Mouse (Mus musculus): Measurements from ENCODE around the gene Pim3. TPM values are rescaled to one million over a fixed set of nuclear protein-coding genes. Genes with fewer than 3 reads are reported as not detected.

Gene Pim3
- polyA plus RNA-seq (2012; ENCODE audit: low replicate concordance) = 18.2 and 33.2 TPM in 2 replicates

GRCm38 (mm10) chr15:88861772-88862622, at the start of gene Pim3:
Gene Pim3 (plus strand): TSS chr15:88862186.

DNA sequence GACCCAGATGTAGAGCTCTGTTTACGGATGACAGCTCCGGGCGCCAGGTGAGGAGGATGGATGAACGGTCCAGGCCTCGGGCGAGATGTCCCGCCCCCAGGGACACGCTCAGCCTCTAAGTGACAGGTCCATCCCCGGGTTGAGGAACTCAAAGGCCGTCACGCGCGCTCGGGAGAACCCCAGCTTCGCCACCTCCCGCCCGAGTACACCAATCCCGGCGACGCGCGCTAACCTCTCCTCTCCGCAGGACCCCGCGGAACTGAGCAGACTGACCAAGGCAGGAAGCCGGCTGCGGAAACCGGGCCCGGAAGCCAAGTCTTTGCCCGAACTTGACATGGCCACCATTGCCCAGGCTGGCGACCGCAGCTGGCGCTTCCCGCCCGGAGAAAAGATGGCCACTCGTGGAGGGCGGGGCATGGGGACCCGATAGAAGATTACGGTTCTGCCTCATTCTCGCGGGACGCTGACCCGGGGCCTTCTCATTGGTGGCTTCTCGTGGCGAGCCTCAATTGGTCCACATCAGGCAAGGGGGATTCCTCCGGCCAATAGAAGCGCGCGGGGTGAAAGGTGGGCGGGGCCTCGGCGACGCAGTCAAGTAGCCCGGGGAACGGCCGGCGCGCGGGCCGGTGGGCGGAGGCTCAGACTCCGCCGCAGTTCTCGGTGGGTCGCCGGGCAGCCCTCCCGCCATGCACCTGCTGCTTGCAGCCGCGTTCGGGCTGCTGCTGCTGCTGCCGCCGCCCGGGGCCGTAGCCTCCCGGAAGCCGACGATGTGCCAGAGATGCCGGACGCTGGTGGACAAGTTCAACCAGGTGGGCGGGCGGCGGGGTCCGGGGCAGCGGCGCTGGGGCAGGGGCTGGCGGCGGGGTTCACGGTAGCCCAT, 42.7 kb upstream of the Pim3 start, which contains the start of the genes Alg12 and Creld2:
Gene Alg12, minus strand, starts transcription at position 293 of the 880 bp plus-strand sequence.
Gene Creld2, plus strand, starts transcription at position 621 of the 880 bp plus-strand sequence.

Other genes starting within 250 kb of the Pim3 start
- gene Brd1, start 128.0 kb upstream of the Pim3 start, polyA plus RNA-seq (2012; ENCODE audit: low replicate concordance) = 40.7 and 42.6 TPM in 2 replicates
- gene Zbed4, start 110.5 kb upstream of the Pim3 start, polyA plus RNA-seq (2012; ENCODE audit: low replicate concordance) = 5.3 and 6.3 TPM in 2 replicates
- gene Alg12, start 42.9 kb upstream of the Pim3 start, polyA plus RNA-seq (2012; ENCODE audit: low replicate concordance) = 2.2 and 8.6 TPM in 2 replicates
- 22.5 and 50.6 TPM in 2 replicates for gene Creld2, start 42.5 kb upstream of the Pim3 start, polyA plus RNA-seq (2012; ENCODE audit: low replicate concordance)
- not detected in 2 replicates for gene Ttll8, start 92.2 kb downstream of the Pim3 start, polyA plus RNA-seq (2012; ENCODE audit: low replicate concordance)
- not detected in 2 replicates for gene Mlc1, start 116.8 kb downstream of the Pim3 start, polyA plus RNA-seq (2012; ENCODE audit: low replicate concordance)
- gene Mov10l1, start 120.7 kb downstream of the Pim3 start, polyA plus RNA-seq (2012; ENCODE audit: low replicate concordance) = not detected in 2 replicates
- 0.07 and 0.22 TPM in 2 replicates for gene Panx2, start 197.5 kb downstream of the Pim3 start, polyA plus RNA-seq (2012; ENCODE audit: low replicate concordance)
- gene Trabd, start 212.9 kb downstream of the Pim3 start, polyA plus RNA-seq (2012; ENCODE audit: low replicate concordance) = 93.0 and 178 TPM in 2 replicates
- 8.3 and 15.0 TPM in 2 replicates for gene Selenoo, start 226.9 kb downstream of the Pim3 start, polyA plus RNA-seq (2012; ENCODE audit: low replicate concordance)

Measured in hematopoietic multipotent progenitor cell, adult 10-12 weeks (in vitro differentiated cells).